Mouse (Mus musculus): ENCODE data around the gene Vps16. TPM values are rescaled to one million over a fixed set of nuclear protein-coding genes. Genes with fewer than 3 reads are reported as not detected.

The Vps16 gene
- polyA plus RNA-seq, 1 experiment from 2014 or later: 51.6 TPM

Other genes with a start within 250 kb of the Vps16 start
- gene Snrpb, start 244.9 kb upstream of the Vps16 start, polyA plus RNA-seq (2014; fragmentation: Nextera tagmentation; extraction: Ambion mirVana): 472 and 523 TPM in 2 replicates
- not detected in 2 replicates for gene Tmc2, start 229.1 kb upstream of the Vps16 start, polyA plus RNA-seq (2014; fragmentation: Nextera tagmentation; extraction: Ambion mirVana)
- 229 and 230 TPM in 2 replicates for gene Nop56, start 149.9 kb upstream of the Vps16 start, polyA plus RNA-seq (2014; fragmentation: Nextera tagmentation; extraction: Ambion mirVana)
- gene Idh3b, start 139.8 kb upstream of the Vps16 start, polyA plus RNA-seq (2014; fragmentation: Nextera tagmentation; extraction: Ambion mirVana): 159 and 166 TPM in 2 replicates
- 4.2 and 5.1 TPM in 2 replicates for gene Ebf4, start 129.2 kb upstream of the Vps16 start, polyA plus RNA-seq (2014; fragmentation: Nextera tagmentation; extraction: Ambion mirVana)
- 94.8 and 106 TPM in 2 replicates for gene Cpxm1, start 26.8 kb upstream of the Vps16 start, polyA plus RNA-seq (2014; fragmentation: Nextera tagmentation; extraction: Ambion mirVana)
- gene Gm28372, start 19.1 kb upstream of the Vps16 start, polyA plus RNA-seq (2014; fragmentation: Nextera tagmentation; extraction: Ambion mirVana): not detected in 2 replicates
- gene 1700020A23Rik, start 19.1 kb upstream of the Vps16 start, polyA plus RNA-seq (2014; fragmentation: Nextera tagmentation; extraction: Ambion mirVana): not detected in 2 replicates
- not detected in 2 replicates for gene Tmem239, start 17.9 kb upstream of the Vps16 start, polyA plus RNA-seq (2014; fragmentation: Nextera tagmentation; extraction: Ambion mirVana)
- 12.2 and 12.3 TPM in 2 replicates for gene Pced1a, start 362 bp downstream of the Vps16 start, polyA plus RNA-seq (2014; fragmentation: Nextera tagmentation; extraction: Ambion mirVana)
- 111 and 115 TPM in 2 replicates for gene Ptpra, start 25.9 kb downstream of the Vps16 start, polyA plus RNA-seq (2014; fragmentation: Nextera tagmentation; extraction: Ambion mirVana)
- gene Mrps26, start 139.4 kb downstream of the Vps16 start, polyA plus RNA-seq (2014; fragmentation: Nextera tagmentation; extraction: Ambion mirVana): 88.6 and 91.7 TPM in 2 replicates
- gene Oxt, start 151.8 kb downstream of the Vps16 start, polyA plus RNA-seq (2014; fragmentation: Nextera tagmentation; extraction: Ambion mirVana): not detected in 2 replicates
- gene Avp, start 158.2 kb downstream of the Vps16 start, polyA plus RNA-seq (2014; fragmentation: Nextera tagmentation; extraction: Ambion mirVana): not detected in 2 replicates
- gene Fastkd5, start 205.7 kb downstream of the Vps16 start, polyA plus RNA-seq (2014; fragmentation: Nextera tagmentation; extraction: Ambion mirVana): 14.7 and 15.4 TPM in 2 replicates
- 9.9 and 14.2 TPM in 2 replicates for gene Ubox5, start 205.7 kb downstream of the Vps16 start, polyA plus RNA-seq (2014; fragmentation: Nextera tagmentation; extraction: Ambion mirVana)
- 1.6 and 1.8 TPM in 2 replicates for gene Lzts3, start 218.5 kb downstream of the Vps16 start, polyA plus RNA-seq (2014; fragmentation: Nextera tagmentation; extraction: Ambion mirVana)
- 55.9 and 63.8 TPM in 2 replicates for gene Ddrgk1, start 240.3 kb downstream of the Vps16 start, polyA plus RNA-seq (2014; fragmentation: Nextera tagmentation; extraction: Ambion mirVana)
- gene Itpa, start 243.3 kb downstream of the Vps16 start, polyA plus RNA-seq (2014; fragmentation: Nextera tagmentation; extraction: Ambion mirVana): 90.4 and 98.7 TPM in 2 replicates

Measured in embryonic facial prominence, embryonic 14.5 days (tissue).